Comparison of ENCODE assay signal across 16 mouse cellular contexts in genomic region chr2:124563759-124564158, GRCm38 (mm10).
DNase-seq lines count a peak whose midpoint lies in the region; TF ChIP-seq lines count a peak whose summit lies in the region.
"Had no signal": no experiment of that assay in that cellular context is flagged by ENCODE, and none has a peak within 500 bp of the region (broad histone marks: within the 10 kb centered on the region; RNA-seq: fewer than 3 reads in every experiment).

No protein-coding gene starts in this region.

- H3K27ac ChIP-seq in thymus, adult 2 months (ENCODE audit: control insufficient read depth, insufficient read depth, low read length), result no peak overlapping the region
- H3K27ac ChIP-seq: embryonic facial prominence, embryonic 10.5 days; forebrain, embryonic 13.5 days; heart, embryonic 13.5 days; hindbrain, embryonic 12.5 days had no signal

- no peak for TF ChIP-seq CTCF in thymus, adult 2 months (IDR thresholded peaks at IDR 0.05; ENCODE audit: borderline replicate concordance, control insufficient read depth, extremely low read depth, insufficient read depth, low read length, poor library complexity)

- peak; percentile 12 to 15 for DNase-seq in cerebellum, adult 18-20 months
- DNase-seq in cerebellum, adult 9-10 months, result no peak
- peak; percentile 56 for DNase-seq in heart, adult 11 months
- no peak for DNase-seq in heart, postnatal 4 days
- DNase-seq in brain, adult 2 months (ENCODE audit: low read depth, low spot score), result peak; percentile 45
- no peak for DNase-seq in spleen, postnatal 36 days (ENCODE audit: low spot score in 2 of 2)
- DNase-seq in thymus, adult 2 months, result no peak
- DNase-seq: adrenal gland, postnatal 14 days; forebrain, postnatal 0 days; gastrocnemius, postnatal 25 days; heart, postnatal 36 days had no signal

- no peak for TF ChIP-seq POLR2A in thymus, adult 2 months (IDR thresholded peaks at IDR 0.05; ENCODE audit: control insufficient read depth, extremely low read depth, insufficient read depth, low read length, poor library complexity)

- H3K4me1 ChIP-seq in thymus, adult 2 months (replicated peaks; ENCODE audit: control insufficient read depth, insufficient read depth, low read length), result no peaks in the 10 kb centered on the region
- H3K4me1 ChIP-seq: forebrain, embryonic 13.5 days had no signal

- WGBS in thymus, adult 2 months, result 93% methylated on average over 5 of the region's 5 CpGs

- H3K4me3 ChIP-seq in thymus, adult 2 months (ENCODE audit: control insufficient read depth, insufficient read depth, low read length), result no peak overlapping the region
- H3K4me3 ChIP-seq: embryonic facial prominence, embryonic 10.5 days; forebrain, embryonic 13.5 days; heart, embryonic 13.5 days; hindbrain, embryonic 12.5 days had no signal

- H3K27me3 ChIP-seq in thymus, adult 2 months (ENCODE audit: control insufficient read depth, insufficient read depth, low read length), result no peaks in the 10 kb centered on the region
- H3K27me3 ChIP-seq: forebrain, embryonic 13.5 days; heart, embryonic 13.5 days; hindbrain, embryonic 12.5 days; Patski had no signal

- no peaks in the 10 kb centered on the region for H3K36me3 ChIP-seq in thymus, adult 2 months (ENCODE audit: control insufficient read depth, insufficient read depth, low read length)
- H3K36me3 ChIP-seq: embryonic facial prominence, embryonic 10.5 days; heart, embryonic 13.5 days; hindbrain, embryonic 12.5 days had no signal

Comparison
In these comparisons a context has a peak if more than half of its experiments do, and no peak if none do; other contexts are left out.
1. DNase-seq: peak in cerebellum, adult 18-20 months (2 of 2), heart, adult 11 months (single experiment) and brain, adult 2 months (single experiment); none in cerebellum, adult 9-10 months (single experiment), heart, postnatal 4 days (single experiment), spleen, postnatal 36 days (0 of 2) and thymus, adult 2 months (single experiment).